Mouse (Mus musculus) stomach, postnatal 0 days (tissue): ENCODE results near the gene Zfp981.

Experiments
- CTCF ChIP-seq: IDR thresholded peaks from 2 replicates; pipeline ENCODE4 v1.5.1; 2016; ENCODE audit warnings: antibody characterized with exemption, low read depth, mild to moderate bottlenecking, moderate library complexity
- EP300 ChIP-seq: optimal IDR thresholded peaks from 2 replicates; pipeline ENCODE3; 2016; ENCODE audit warnings: antibody characterized with exemption

GRCm38 (mm10) chr4:146456061-146456726 is 45.6 kb upstream of the Zfp981 start:
- TF ChIP-seq CTCF (no peak), EP300 (no peak)
